Mouse (Mus musculus): ENCODE measurements around the gene Icam1. TPM values are rescaled to one million over a fixed set of nuclear protein-coding genes. Genes with fewer than 3 reads are reported as not detected.

Gene Icam1
- total and polyA plus RNA-seq, 2 experiments from 2014 or later = 3.6 to 4.5 TPM

GRCm38 (mm10) chr9:20987953-20988352 lies 27.8 kb upstream of the Icam1 start:
- no peak for TF ChIP-seq CTCF (IDR thresholded peaks at IDR 0.05)
- 23% methylated on average over 7 of the region's 7 CpGs for WGBS
- ATAC-seq (ENCODE audit: low FRiP score) = no peak

GRCm38 (mm10) chr9:20990861-20991260 lies 24.9 kb upstream of the Icam1 start:
- 4% methylated on average over 10 of the region's 10 CpGs for WGBS
- DNase-seq (ENCODE audit: low spot score) (peak; percentile 36), ATAC-seq (ENCODE audit: low FRiP score) (no peak)
- Histone ChIP-seq H3K27ac (ENCODE audit: low read depth, low read length) (no peak overlapping the region), H3K4me3 (ENCODE audit: low read depth, low read length) (no peak overlapping the region), H3K36me3 (ENCODE audit: insufficient read depth, low read length) (no peaks in the 10 kb centered on the region), H3K4me1 (ENCODE audit: insufficient read depth, low read length) (no peaks in the 10 kb centered on the region), H3K27me3 (ENCODE audit: insufficient read depth, low read length) (no peaks in the 10 kb centered on the region), H3K9me3 (ENCODE audit: low read length) (no peaks in the 10 kb centered on the region), H3K9ac (replicated peaks; ENCODE audit: low read length, poor library complexity, severe bottlenecking) (0 out of 2 replicates have a peak overlapping the region, but pooled peaks have one; percentile 9), H3K4me2 (ENCODE audit: low read depth, low read length, poor library complexity, severe bottlenecking) (peak overlapping the region; percentile 28)
- TF ChIP-seq CTCF (IDR thresholded peaks at IDR 0.05) = no peak

More at GRCm38 (mm10) chr9:20987953-20988352, 27.8 kb upstream of the Icam1 start:
- Histone ChIP-seq H3K27ac (ENCODE audit: low read depth, low read length) (no peak overlapping the region), H3K4me2 (ENCODE audit: low read depth, low read length, poor library complexity, severe bottlenecking) (no peak overlapping the region), H3K4me1 (ENCODE audit: insufficient read depth, low read length) (no peaks in the 10 kb centered on the region), H3K36me3 (ENCODE audit: insufficient read depth, low read length) (no peaks in the 10 kb centered on the region), H3K27me3 (ENCODE audit: insufficient read depth, low read length) (no peaks in the 10 kb centered on the region), H3K9me3 (ENCODE audit: low read length) (no peaks in the 10 kb centered on the region), H3K4me3 (ENCODE audit: low read depth, low read length) (no peak overlapping the region), H3K9ac (replicated peaks; ENCODE audit: low read length, poor library complexity, severe bottlenecking) (no peak overlapping the region)
- DNase-seq (ENCODE audit: low spot score) = no peak

GRCm38 (mm10) chr9:20991587-20991986 lies 24.2 kb upstream of the Icam1 start:
- 94% methylated on average over 4 of the region's 4 CpGs for WGBS
- no peak overlapping the region for H3K4me2 ChIP-seq (ENCODE audit: low read depth, low read length, poor library complexity, severe bottlenecking)

GRCm38 (mm10) chr9:20993165-20993898 lies 22.5 kb upstream of the Icam1 start:
- WGBS = 66% methylated on average over 5 of the region's 5 CpGs
- Histone ChIP-seq H3K4me2 (ENCODE audit: low read depth, low read length, poor library complexity, severe bottlenecking) (no peak overlapping the region), H3K27ac (ENCODE audit: low read depth, low read length) (no peak overlapping the region)

More at GRCm38 (mm10) chr9:20991587-20991986, 24.2 kb upstream of the Icam1 start:
- Histone ChIP-seq H3K4me1 (ENCODE audit: insufficient read depth, low read length) (no peaks in the 10 kb centered on the region), H3K9ac (replicated peaks; ENCODE audit: low read length, poor library complexity, severe bottlenecking) (no peak overlapping the region), H3K36me3 (ENCODE audit: insufficient read depth, low read length) (no peaks in the 10 kb centered on the region), H3K27me3 (ENCODE audit: insufficient read depth, low read length) (no peaks in the 10 kb centered on the region), H3K9me3 (ENCODE audit: low read length) (no peaks in the 10 kb centered on the region), H3K27ac (ENCODE audit: low read depth, low read length) (no peak overlapping the region), H3K4me3 (ENCODE audit: low read depth, low read length) (no peak overlapping the region)
- no peak for ATAC-seq (ENCODE audit: low FRiP score)
- TF ChIP-seq CTCF (IDR thresholded peaks at IDR 0.05) = no peak
- DNase-seq (ENCODE audit: low spot score) = no peak

GRCm38 (mm10) chr9:20995069-20995468 lies 20.7 kb upstream of the Icam1 start:
- Histone ChIP-seq H3K4me2 (ENCODE audit: low read depth, low read length, poor library complexity, severe bottlenecking) (no peak overlapping the region), H3K36me3 (ENCODE audit: insufficient read depth, low read length) (no peaks in the 10 kb centered on the region), H3K9me3 (ENCODE audit: low read length) (no peaks in the 10 kb centered on the region), H3K9ac (replicated peaks; ENCODE audit: low read length, poor library complexity, severe bottlenecking) (no peak overlapping the region), H3K27me3 (ENCODE audit: insufficient read depth, low read length) (no peaks in the 10 kb centered on the region), H3K27ac (ENCODE audit: low read depth, low read length) (no peak overlapping the region), H3K4me1 (ENCODE audit: insufficient read depth, low read length) (no peaks in the 10 kb centered on the region), H3K4me3 (ENCODE audit: low read depth, low read length) (no peak overlapping the region)
- 74% methylated on average over 3 of the region's 3 CpGs for WGBS
- TF ChIP-seq CTCF (IDR thresholded peaks at IDR 0.05) = no peak
- no peak for ATAC-seq (ENCODE audit: low FRiP score)
- no peak for DNase-seq (ENCODE audit: low spot score)

More at GRCm38 (mm10) chr9:20993165-20993898, 22.5 kb upstream of the Icam1 start:
- ATAC-seq (ENCODE audit: low FRiP score) (no peak), DNase-seq (ENCODE audit: low spot score) (no peak)
- Histone ChIP-seq H3K4me1 (ENCODE audit: insufficient read depth, low read length) (no peaks in the 10 kb centered on the region), H3K9ac (replicated peaks; ENCODE audit: low read length, poor library complexity, severe bottlenecking) (no peak overlapping the region), H3K36me3 (ENCODE audit: insufficient read depth, low read length) (no peaks in the 10 kb centered on the region), H3K4me3 (ENCODE audit: low read depth, low read length) (no peak overlapping the region), H3K27me3 (ENCODE audit: insufficient read depth, low read length) (no peaks in the 10 kb centered on the region), H3K9me3 (ENCODE audit: low read length) (no peaks in the 10 kb centered on the region)
- no peak for TF ChIP-seq CTCF (IDR thresholded peaks at IDR 0.05)

- no peaks in the 10 kb centered on the region for H3K27me3 ChIP-seq (ENCODE audit: insufficient read depth, low read length)
- no peak overlapping the region for H3K9ac ChIP-seq (replicated peaks; ENCODE audit: low read length, poor library complexity, severe bottlenecking)
- H3K36me3 ChIP-seq (ENCODE audit: insufficient read depth, low read length) = no peaks in the 10 kb centered on the region
- 87% methylated on average over 8 of the region's 8 CpGs for WGBS
- no peaks in the 10 kb centered on the region for H3K9me3 ChIP-seq (ENCODE audit: low read length)
- TF ChIP-seq CTCF (IDR thresholded peaks at IDR 0.05) = no peak
- no peak overlapping the region for H3K27ac ChIP-seq (ENCODE audit: low read depth, low read length)
- H3K4me1 ChIP-seq (ENCODE audit: insufficient read depth, low read length) = no peaks in the 10 kb centered on the region
- no peak overlapping the region for H3K4me3 ChIP-seq (ENCODE audit: low read depth, low read length)
- ATAC-seq (ENCODE audit: low FRiP score) (no peak), DNase-seq (ENCODE audit: low spot score) (no peak)
- H3K4me2 ChIP-seq (ENCODE audit: low read depth, low read length, poor library complexity, severe bottlenecking) = no peak overlapping the region
These were observed 18.7 kb upstream of the Icam1 start for GRCm38 (mm10) chr9:20997065-20997464.
